32 mouse cellular contexts compared by ENCODE assay signal in the genomic region with DNA sequence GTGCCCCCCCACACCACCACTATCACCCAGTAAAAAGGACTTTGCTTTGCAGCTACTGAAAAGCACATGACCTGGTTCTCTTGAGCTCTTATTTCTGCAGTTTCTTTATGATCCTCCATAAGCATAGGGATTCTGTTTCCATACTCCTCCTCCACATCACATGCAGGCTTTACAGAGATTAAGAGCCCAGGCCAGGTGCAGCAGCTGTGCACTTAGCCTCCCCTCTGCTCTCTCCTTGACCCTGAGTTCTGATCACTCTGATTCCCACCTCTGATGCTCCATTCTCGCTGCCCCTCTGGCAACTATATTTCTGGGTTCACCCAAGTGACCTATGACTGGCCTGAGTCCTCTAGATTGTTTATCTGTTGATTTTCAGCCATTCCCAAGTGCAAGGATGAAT.
"Had no signal": no experiment of that assay in that cellular context is flagged by ENCODE, and none has a peak within 500 bp of the region (broad histone marks: within the 10 kb centered on the region; RNA-seq: fewer than 3 reads in every experiment).

No protein-coding gene starts in this region.

- H3K4me1 ChIP-seq: limb, embryonic 10.5 days; limb, embryonic 12.5 days; limb, embryonic 13.5 days; limb, embryonic 15.5 days; liver, embryonic 12.5 days; liver, embryonic 13.5 days; liver, embryonic 15.5 days; lung, embryonic 15.5 days; megakaryocyte, embryonic 14.5 days; midbrain, embryonic 10.5 days; midbrain, embryonic 12.5 days; midbrain, embryonic 13.5 days; midbrain, embryonic 15.5 days; neural tube, embryonic 12.5 days; neural tube, embryonic 13.5 days had no signal

- DNase-seq: left cerebral cortex, postnatal 4 days; liver; liver, embryonic 13.5 days; liver, postnatal 0 days; lung, adult 18-20 months; lung, adult 2 months; lung, embryonic 14.5 days; lung, postnatal 10 days; lung, postnatal 14 days; lung, postnatal 36 days; lung, postnatal 4 days; midbrain, embryonic 14.5 days had no signal

- H3K4me3 ChIP-seq: limb, embryonic 10.5 days; limb, embryonic 12.5 days; limb, embryonic 13.5 days; limb, embryonic 15.5 days; liver, embryonic 12.5 days; liver, embryonic 13.5 days; liver, embryonic 15.5 days; lung, embryonic 15.5 days; megakaryocyte, embryonic 14.5 days; midbrain, embryonic 10.5 days; midbrain, embryonic 12.5 days; midbrain, embryonic 13.5 days; midbrain, embryonic 15.5 days; myocyte; neural tube, embryonic 12.5 days; neural tube, embryonic 13.5 days had no signal

- H3K27ac ChIP-seq: limb, embryonic 10.5 days; limb, embryonic 12.5 days; limb, embryonic 13.5 days; limb, embryonic 15.5 days; liver, embryonic 12.5 days; liver, embryonic 13.5 days; liver, embryonic 14.5 days; liver, embryonic 15.5 days; lung, embryonic 15.5 days; macrophage; midbrain, embryonic 10.5 days; midbrain, embryonic 12.5 days; midbrain, embryonic 13.5 days; midbrain, embryonic 15.5 days; neural tube, embryonic 12.5 days; neural tube, embryonic 13.5 days had no signal

- H3K9ac ChIP-seq: limb, embryonic 12.5 days; limb, embryonic 13.5 days; limb, embryonic 15.5 days; liver, embryonic 12.5 days; liver, embryonic 13.5 days; liver, embryonic 14.5 days; liver, embryonic 15.5 days; liver, postnatal 0 days; lung, embryonic 14.5 days; lung, embryonic 15.5 days; midbrain, embryonic 12.5 days; midbrain, embryonic 13.5 days; midbrain, embryonic 15.5 days; neural tube, embryonic 12.5 days; neural tube, embryonic 13.5 days had no signal

- H3K36me3 ChIP-seq: limb, embryonic 10.5 days; limb, embryonic 12.5 days; limb, embryonic 13.5 days; limb, embryonic 15.5 days; liver, embryonic 12.5 days; liver, embryonic 13.5 days; liver, embryonic 15.5 days; lung, embryonic 15.5 days; midbrain, embryonic 10.5 days; midbrain, embryonic 12.5 days; midbrain, embryonic 13.5 days; midbrain, embryonic 15.5 days; neural tube, embryonic 12.5 days; neural tube, embryonic 13.5 days had no signal

- H3K9me3 ChIP-seq: limb, embryonic 10.5 days; limb, embryonic 12.5 days; limb, embryonic 13.5 days; limb, embryonic 15.5 days; liver, embryonic 12.5 days; liver, embryonic 13.5 days; liver, embryonic 15.5 days; lung, embryonic 15.5 days; megakaryocyte, embryonic 14.5 days; midbrain, embryonic 10.5 days; midbrain, embryonic 12.5 days; midbrain, embryonic 13.5 days; midbrain, embryonic 15.5 days; neural tube, embryonic 12.5 days; neural tube, embryonic 13.5 days had no signal

- H3K27me3 ChIP-seq: limb, embryonic 12.5 days; limb, embryonic 13.5 days; limb, embryonic 15.5 days; liver, embryonic 12.5 days; liver, embryonic 13.5 days; liver, embryonic 15.5 days; lung, embryonic 15.5 days; megakaryocyte, embryonic 14.5 days; midbrain, embryonic 12.5 days; midbrain, embryonic 13.5 days; midbrain, embryonic 15.5 days; neural tube, embryonic 12.5 days; neural tube, embryonic 13.5 days had no signal

- H3K4me2 ChIP-seq: limb, embryonic 12.5 days; limb, embryonic 13.5 days; limb, embryonic 15.5 days; liver, embryonic 12.5 days; liver, embryonic 13.5 days; liver, embryonic 15.5 days; lung, embryonic 14.5 days; lung, embryonic 15.5 days; midbrain, embryonic 11.5 days; midbrain, embryonic 12.5 days; midbrain, embryonic 13.5 days; midbrain, embryonic 15.5 days; neural tube, embryonic 12.5 days; neural tube, embryonic 13.5 days had no signal

- ATAC-seq: liver, embryonic 12.5 days; liver, postnatal 0 days; lung, postnatal 0 days; midbrain, embryonic 13.5 days; midbrain, embryonic 15.5 days; midbrain, embryonic 16.5 days had no signal
